Mouse (Mus musculus): ENCODE results near the gene Fosl1. TPM values are rescaled to one million over a fixed set of nuclear protein-coding genes. Genes with fewer than 3 reads are reported as not detected.

Fosl1 gene
- polyA plus RNA-seq, 1 experiment from 2014 or later: 2.1 TPM

DNA sequence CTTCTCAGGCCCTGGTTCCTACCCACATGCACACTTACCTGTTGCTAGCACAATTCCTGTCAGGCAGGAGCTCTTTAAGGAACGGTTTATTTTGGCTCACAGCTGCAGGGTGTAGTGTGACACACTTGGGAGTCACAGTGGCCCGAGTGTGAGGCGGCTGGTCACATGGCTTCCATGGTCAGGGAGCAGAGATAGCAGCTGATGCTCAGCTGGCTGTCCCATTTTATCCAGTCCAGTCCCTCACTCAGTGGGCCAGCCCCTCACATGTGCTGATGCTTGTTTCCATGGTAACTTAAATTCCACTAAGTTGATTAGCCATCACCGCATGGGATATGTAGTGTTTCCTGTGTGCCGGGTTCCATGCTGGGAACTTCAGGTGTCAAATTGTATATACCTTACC lies 35.4 kb upstream of the Fosl1 start:
- POLR2A ChIA-PET: interaction anchor here (1.2 kb wide), 1 partner anchor 13 kb away, joined by 4 read pairs; the partner anchor contains the start of genes AI837181 and Drap1
- no peaks in the 10 kb centered on the region for H3K27me3 ChIP-seq
- in situ Hi-C loops (cut with MboI; ENCODE audit: low pct_unique_long_range_greater_than_20kb): no loop called here
- CTCF ChIA-PET: no interaction called here
- ATAC-seq (no peak), DNase-seq (ENCODE audit: low read depth, low spot score) (no peak)
- no peak for TF ChIP-seq CTCF (IDR thresholded peaks at IDR 0.05)

DNA sequence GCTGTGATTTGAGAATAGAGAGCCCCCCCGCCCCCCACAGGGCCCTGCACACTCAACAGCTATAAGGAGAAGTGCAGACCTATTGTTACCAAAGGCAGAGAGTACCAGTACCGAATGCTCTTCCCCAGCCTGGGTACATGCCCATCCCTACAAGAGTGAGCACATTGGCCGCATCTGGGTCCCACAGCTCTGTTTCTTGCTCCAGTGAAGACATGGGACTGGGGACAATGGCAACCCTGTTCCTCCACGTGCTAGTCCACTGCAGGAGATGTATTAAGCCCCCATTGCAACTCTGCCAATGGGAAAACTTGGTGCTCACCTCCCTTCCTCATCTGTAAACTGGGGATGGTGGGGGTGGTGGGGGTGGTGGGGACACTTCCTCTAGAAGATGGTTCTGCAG lies 33.5 kb upstream of the Fosl1 start:
- in situ Hi-C loops (cut with MboI; ENCODE audit: low pct_unique_long_range_greater_than_20kb): no loop called here
- no peak for ATAC-seq
- DNase-seq (ENCODE audit: low read depth, low spot score): no peak
- ChIA-PET POLR2A (no interaction called here), CTCF (no interaction called here)
- H3K27me3 ChIP-seq: no peaks in the 10 kb centered on the region
- no peak for TF ChIP-seq CTCF (IDR thresholded peaks at IDR 0.05)

DNA sequence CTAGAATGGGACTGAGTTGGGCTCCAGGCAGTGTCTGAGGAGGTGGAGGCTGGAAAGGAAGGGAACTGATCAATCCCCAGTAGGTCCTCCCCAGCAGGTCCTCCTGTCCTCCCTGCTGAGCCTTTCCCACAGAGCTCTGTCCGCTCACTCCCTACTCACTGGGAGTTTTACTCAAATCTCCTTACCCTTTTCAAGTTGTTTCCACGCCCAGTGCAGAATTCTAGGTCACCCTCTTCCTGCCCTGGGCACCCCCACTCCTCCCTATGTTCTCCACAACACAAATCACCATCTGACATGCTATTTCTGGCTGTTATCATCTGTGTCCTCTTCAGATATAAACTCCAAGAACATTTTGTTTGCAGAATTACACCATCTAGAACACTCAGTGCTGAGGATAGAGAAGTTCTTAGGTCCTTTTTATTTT lies 32.8 kb upstream of the Fosl1 start:
- ATAC-seq (no peak), DNase-seq (ENCODE audit: low read depth, low spot score) (no peak)
- no peak for TF ChIP-seq CTCF (IDR thresholded peaks at IDR 0.05)
- ChIA-PET POLR2A (no interaction called here), CTCF (no interaction called here)
- no peaks in the 10 kb centered on the region for H3K27me3 ChIP-seq
- in situ Hi-C loops (cut with MboI; ENCODE audit: low pct_unique_long_range_greater_than_20kb): no loop called here

DNA sequence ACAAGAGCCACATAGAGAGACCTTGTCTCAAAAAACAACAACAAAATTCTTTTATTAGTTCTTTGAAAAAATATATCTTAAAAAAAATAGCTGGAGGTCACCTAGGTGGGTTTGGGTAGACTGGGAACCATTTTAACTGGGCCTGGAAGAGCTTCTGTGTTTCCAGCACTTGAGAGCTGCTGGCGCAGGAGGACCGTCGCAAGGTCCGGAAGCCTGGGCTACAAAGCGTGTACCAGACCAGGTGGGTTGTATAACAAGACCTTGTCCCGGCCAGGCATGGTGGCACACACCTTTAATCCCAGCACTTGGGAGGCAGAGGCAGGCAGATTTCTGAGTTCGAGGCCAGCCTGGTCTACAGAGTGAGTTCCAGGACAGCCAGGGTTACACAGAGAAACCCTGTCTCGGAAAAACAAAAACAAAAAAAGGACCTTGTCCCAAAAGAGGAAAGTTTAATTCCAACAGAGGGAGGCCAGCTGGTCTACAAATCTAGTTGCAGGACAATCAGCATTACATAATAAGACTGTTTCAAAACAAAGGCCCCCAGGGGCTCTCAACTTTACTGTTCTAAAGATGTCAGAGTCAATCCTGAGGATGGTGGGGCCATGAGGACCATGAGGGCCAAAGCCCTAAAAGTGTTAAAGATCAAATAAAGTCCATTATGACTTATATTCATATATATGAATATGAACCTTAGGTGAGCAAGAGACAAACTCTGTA lies 28.4 kb upstream of the Fosl1 start:
- in situ Hi-C loops (cut with MboI; ENCODE audit: low pct_unique_long_range_greater_than_20kb): no loop called here
- POLR2A ChIA-PET: interaction anchor here (0.6 kb wide), 1 partner anchor 537 kb away, joined by 6 read pairs; no protein-coding TSS in a partner anchor
- TF ChIP-seq CTCF (IDR thresholded peaks at IDR 0.05): no peak
- no peak for ATAC-seq
- no peak for DNase-seq (ENCODE audit: low read depth, low spot score)
- CTCF ChIA-PET: interaction anchor here (1.0 to 1.3 kb wide), 2 partner anchors 10 to 12 kb away, joined by 3 to 6 read pairs; no protein-coding TSS in a partner anchor
- H3K27me3 ChIP-seq: no peaks in the 10 kb centered on the region

DNA sequence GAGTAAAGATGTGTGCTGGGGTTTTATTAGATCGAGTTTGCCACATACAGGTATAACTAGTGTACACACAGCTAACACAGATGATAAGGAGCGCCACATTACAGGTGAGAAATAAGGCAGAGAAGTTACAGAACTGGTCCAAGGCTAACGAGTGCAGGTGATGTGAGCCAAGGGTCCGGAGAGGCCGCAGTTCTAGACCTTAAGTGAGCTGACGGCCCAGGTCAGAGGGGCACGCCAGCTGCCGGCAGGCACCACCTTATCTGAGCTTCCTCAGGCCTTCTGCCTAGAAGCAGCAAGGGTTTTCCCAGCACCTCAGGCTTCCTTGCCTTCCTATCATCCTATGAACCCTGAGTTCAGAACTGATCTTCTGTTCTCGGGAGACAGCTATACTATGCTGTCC lies 27.7 kb upstream of the Fosl1 start:
- no peak for DNase-seq (ENCODE audit: low read depth, low spot score)
- CTCF ChIA-PET: interaction anchor here (1.0 to 1.3 kb wide), 2 partner anchors 11 to 12 kb away, joined by 3 to 6 read pairs; no protein-coding TSS in a partner anchor
- POLR2A ChIA-PET: no interaction called here
- no peak for ATAC-seq
- no peaks in the 10 kb centered on the region for H3K27me3 ChIP-seq
- no peak for TF ChIP-seq CTCF (IDR thresholded peaks at IDR 0.05)
- in situ Hi-C loops (cut with MboI; ENCODE audit: low pct_unique_long_range_greater_than_20kb): no loop called here

DNA sequence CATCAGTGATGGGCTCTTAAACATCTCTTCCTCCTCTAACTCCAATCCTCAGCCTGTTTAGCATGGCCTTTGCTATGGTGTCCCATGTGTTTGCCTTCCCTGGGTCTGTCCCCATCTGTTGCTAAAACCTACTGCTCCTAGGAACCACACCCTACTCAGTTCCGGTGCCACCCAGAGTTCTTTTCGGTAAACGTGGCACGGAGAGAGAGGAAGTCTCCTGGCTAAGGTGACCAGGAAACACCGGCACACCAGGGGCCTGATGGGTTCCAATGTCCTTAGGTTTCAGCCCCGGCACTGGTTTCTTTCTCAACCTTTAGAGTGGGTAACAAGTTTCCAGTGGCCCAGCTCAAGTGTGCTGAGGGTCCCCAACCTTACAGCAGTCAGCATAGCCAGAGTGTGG lies 26.8 kb upstream of the Fosl1 start:
- CTCF ChIA-PET: no interaction called here

DNA sequence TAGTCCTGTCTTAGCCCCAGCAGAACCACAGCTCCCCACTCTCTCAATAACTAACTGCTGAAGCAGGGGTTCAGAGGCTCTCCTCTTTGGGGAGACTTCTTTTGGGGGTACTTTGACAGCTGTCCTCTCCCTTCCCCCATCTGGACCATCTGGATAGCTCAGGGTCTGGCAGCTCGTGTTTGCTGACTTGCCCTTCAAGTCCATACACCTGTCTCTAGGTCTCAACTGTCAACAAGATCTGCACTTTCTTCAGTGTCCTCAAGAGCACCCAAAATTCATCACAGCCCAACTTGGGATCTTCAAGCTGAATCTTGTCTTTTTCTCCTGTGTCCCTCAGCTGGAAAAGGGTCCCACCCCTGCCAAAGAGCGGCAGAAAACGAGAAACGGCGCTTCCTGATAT lies 25.6 kb upstream of the Fosl1 start:
- no peak for ATAC-seq
- POLR2A ChIA-PET: interaction anchor here (1.1 to 1.4 kb wide), 2 partner anchors 12 to 67 kb away, joined by 3 read pairs; partner anchors contain the start of gene Mus81
- no peaks in the 10 kb centered on the region for H3K27me3 ChIP-seq
- CTCF ChIA-PET: no interaction called here
- TF ChIP-seq CTCF (IDR thresholded peaks at IDR 0.05): no peak
- in situ Hi-C loops (cut with MboI; ENCODE audit: low pct_unique_long_range_greater_than_20kb): no loop called here
- DNase-seq (ENCODE audit: low read depth, low spot score): no peak

More for the DNA sequence above, 26.8 kb upstream of the Fosl1 start:
- no peaks in the 10 kb centered on the region for H3K27me3 ChIP-seq
- in situ Hi-C loops (cut with MboI; ENCODE audit: low pct_unique_long_range_greater_than_20kb): no loop called here
- ATAC-seq: no peak
- POLR2A ChIA-PET: no interaction called here
- no peak for TF ChIP-seq CTCF (IDR thresholded peaks at IDR 0.05)
- DNase-seq (ENCODE audit: low read depth, low spot score): no peak

DNA sequence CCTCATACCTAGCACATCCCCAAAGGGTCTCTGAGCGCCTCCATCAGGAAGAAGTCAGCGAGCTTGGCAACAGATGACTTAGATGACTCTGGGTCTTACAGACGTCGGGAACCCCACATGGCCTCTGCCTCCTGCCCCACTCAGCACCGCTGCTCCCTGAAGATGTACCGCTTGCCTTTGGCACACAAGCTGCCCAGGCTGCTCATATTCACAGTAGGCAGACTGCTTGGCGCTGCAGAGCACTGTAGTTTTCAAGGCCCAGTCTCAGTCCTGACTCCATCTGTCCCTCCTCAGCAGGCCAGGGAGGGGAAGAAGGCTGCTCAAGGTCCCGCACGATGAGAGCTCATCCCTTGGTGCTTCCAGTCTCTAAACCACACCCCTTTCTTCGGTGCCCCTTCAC lies 25.1 kb upstream of the Fosl1 start:
- in situ Hi-C loops (cut with MboI; ENCODE audit: low pct_unique_long_range_greater_than_20kb): no loop called here
- ChIA-PET CTCF (no interaction called here), POLR2A (interaction anchor here (0.7 to 1.4 kb wide), 3 partner anchors 13 to 279 kb away, joined by 3 to 4 read pairs (median 3); partner anchors contain the start of gene Mus81)
- TF ChIP-seq CTCF (IDR thresholded peaks at IDR 0.05): no peak
- ATAC-seq (no peak), DNase-seq (ENCODE audit: low read depth, low spot score) (no peak)
- H3K27me3 ChIP-seq: no peaks in the 10 kb centered on the region

DNA sequence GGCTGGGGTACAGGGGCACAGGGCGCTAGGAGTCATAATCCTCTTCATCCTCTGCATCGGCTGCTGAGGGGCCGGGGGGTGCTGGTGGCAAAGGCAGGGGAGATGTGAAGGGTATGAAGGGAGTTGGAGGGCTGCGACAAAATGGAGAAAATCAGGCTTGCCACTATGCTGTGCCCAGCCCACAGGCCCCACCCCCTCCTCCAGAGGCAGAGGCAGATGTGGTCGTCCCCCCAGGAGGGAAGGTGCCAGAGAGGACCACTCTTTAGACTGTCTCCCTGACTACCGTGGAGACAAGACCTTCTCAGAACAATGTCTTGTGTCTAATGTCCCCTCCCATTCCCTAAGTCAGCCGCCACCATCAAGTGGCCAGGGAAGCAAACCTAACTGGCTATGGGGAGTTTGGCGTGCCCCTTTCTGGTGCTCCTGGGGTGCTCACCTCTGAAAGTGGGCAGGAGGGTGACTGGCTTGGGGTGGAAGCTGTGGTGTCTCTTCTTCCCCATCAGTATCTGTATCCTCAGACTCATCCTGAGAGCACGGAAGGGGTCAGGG lies 24.4 kb upstream of the Fosl1 start:
- TF ChIP-seq CTCF (IDR thresholded peaks at IDR 0.05): no peak
- DNase-seq (ENCODE audit: low read depth, low spot score) (no peak), ATAC-seq (no peak)
- ChIA-PET CTCF (no interaction called here), POLR2A (interaction anchor here (1.4 kb wide), 1 partner anchor 13 kb away, joined by 3 read pairs; no protein-coding TSS in a partner anchor)
- H3K27me3 ChIP-seq: no peaks in the 10 kb centered on the region
- in situ Hi-C loops (cut with MboI; ENCODE audit: low pct_unique_long_range_greater_than_20kb): no loop called here

DNA sequence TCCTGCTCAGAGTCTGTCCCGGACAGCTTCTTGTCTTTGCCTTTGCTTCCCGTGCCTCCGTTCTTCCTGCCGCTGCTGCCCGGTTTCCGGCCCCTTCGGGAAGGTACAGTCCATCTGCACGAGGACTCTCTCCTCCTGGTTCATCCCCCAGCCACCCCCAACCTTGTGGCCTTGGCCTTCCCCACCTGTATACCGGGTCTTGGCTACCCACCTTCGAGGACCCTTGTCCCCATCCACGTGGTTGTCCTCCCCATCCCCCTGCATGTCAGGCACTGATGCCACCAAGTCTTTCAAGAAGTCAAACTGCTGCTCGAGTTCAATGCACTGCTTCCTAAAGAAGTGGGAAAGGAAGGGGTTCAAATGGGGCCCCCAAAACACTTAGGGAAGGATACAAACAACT lies 23.8 kb upstream of the Fosl1 start:
- no peak for ATAC-seq
- POLR2A ChIA-PET: interaction anchor here (0.8 to 3.5 kb wide), 4 partner anchors 14 to 35 kb away, joined by 3 to 14 read pairs (median 4); partner anchors contain the start of gene Sart1
- DNase-seq (ENCODE audit: low read depth, low spot score): no peak
- TF ChIP-seq CTCF (IDR thresholded peaks at IDR 0.05): no peak
- no peaks in the 10 kb centered on the region for H3K27me3 ChIP-seq
- in situ Hi-C loops (cut with MboI; ENCODE audit: low pct_unique_long_range_greater_than_20kb): no loop called here
- CTCF ChIA-PET: no interaction called here
